Mouse (Mus musculus) heart, embryonic 15.5 days (tissue): Measurements from ENCODE around the gene Sox5. TPM values are rescaled to one million over a fixed set of nuclear protein-coding genes. Genes with fewer than 3 reads are reported as not detected.

Source experiments
- ATAC-seq: fragments of 200-750 bp; cut with Nextera tagmentation; replicated peaks from 2 replicates; pipeline ENCODE4 v1.8.0; 2017; ENCODE audit warnings: low read depth, moderate TSS enrichment; ENCODE audit not compliant: insufficient number of reproducible peaks, insufficient read depth, low FRiP score
- H3K27ac ChIP-seq: fragments of 300-500 bp; sonication (generic); 2 replicates; pipeline ENCODE4 v1.5.1; 2015; ENCODE audit warnings: mild to moderate bottlenecking, inconsistent platforms
- H3K27me3 ChIP-seq: fragments of 300-500 bp; sonication (generic); 2 replicates; pipeline ENCODE4 v1.6.1; 2015; ENCODE audit warnings: inconsistent platforms
- H3K36me3 ChIP-seq: fragments of 300-500 bp; sonication (generic); 2 replicates; pipeline ENCODE4 v1.6.1; 2015; ENCODE audit warnings: mild to moderate bottlenecking, inconsistent platforms
- H3K4me1 ChIP-seq: fragments of 300-500 bp; sonication (generic); replicated peaks from 2 replicates; pipeline ENCODE4 v1.6.1; 2015; ENCODE audit warnings: inconsistent platforms
- H3K4me2 ChIP-seq: fragments of 300-500 bp; sonication (generic); 2 replicates; pipeline ENCODE4 v1.6.1; 2015; ENCODE audit warnings: inconsistent platforms, mild to moderate bottlenecking, moderate library complexity
- H3K4me3 ChIP-seq: fragments of 300-500 bp; sonication (generic); 2 replicates; pipeline ENCODE4 v1.5.1; 2015; ENCODE audit warnings: mild to moderate bottlenecking, inconsistent platforms
- H3K9ac ChIP-seq: fragments of 300-500 bp; sonication (generic); 2 replicates; pipeline ENCODE4 v1.6.1; 2015; ENCODE audit warnings: mild to moderate bottlenecking, inconsistent platforms
- H3K9me3 ChIP-seq: fragments of 300-500 bp; sonication (generic); replicated peaks from 2 replicates; pipeline ENCODE4 v1.6.1; 2016; ENCODE audit warnings: inconsistent platforms
- WGBS: fragments of 180-500 bp; shearing (Covaris S2); methylation state at CpG from one replicate; pipeline ENCODE4 v1.1.7; 2015; ENCODE audit warnings: mixed read lengths; 5-methylcytosine and 5-hydroxymethylcytosine counted together
- polyA plus RNA-seq: library from polyadenylated mRNA; unstranded; fragments of >200 nt; fragmentation: Nextera tagmentation; extraction: Ambion mirVana; gene quantifications from 2 replicates; pipeline ENCODE4 v1.2.1, GENCODE M21; 2015

Sox5 gene
- polyA plus RNA-seq, 1 experiment from 2014 or later: 8.9 TPM

DNA sequence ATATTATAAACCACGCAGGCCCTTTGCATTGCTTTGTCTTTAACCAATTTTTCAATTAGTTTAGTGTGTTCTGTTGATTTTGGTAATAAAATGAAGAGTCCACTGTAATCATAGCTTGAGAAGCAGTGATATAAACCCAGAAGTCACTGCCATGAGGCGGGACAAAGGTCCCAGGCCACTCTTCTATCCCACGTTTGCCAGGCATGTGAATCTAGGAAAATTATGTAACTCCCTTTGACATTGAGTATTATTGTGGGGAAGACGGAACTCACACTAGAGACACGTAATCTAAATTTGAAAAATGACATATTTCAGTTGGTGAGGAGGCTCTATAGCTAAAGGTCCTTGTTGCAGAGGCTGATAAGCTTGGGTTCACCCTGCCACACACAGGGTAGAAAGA is 711.3 kb downstream of the Sox5 start:
- 80% methylated on average over 5 of the region's 5 CpGs for WGBS
- H3K4me1 ChIP-seq: no peaks in the 10 kb centered on the region

DNA sequence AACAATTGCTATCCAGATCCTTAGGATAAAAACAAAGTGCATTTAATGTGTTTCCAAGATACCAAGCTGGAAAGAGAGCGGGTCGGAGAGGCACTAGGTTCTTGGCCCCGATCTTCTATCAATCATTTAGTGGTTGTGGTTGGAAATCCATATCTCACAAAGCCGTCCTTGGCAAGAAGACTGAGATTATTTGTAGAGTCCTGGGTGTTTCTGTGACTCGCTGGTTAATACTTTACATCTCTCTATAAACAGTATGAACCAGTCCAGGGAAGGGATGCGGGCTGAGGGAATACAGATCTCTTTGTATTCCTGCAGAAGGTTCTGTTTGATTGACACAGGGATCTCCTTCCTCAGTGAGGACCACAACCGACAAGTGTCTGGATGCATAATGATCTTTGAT is 714.3 kb downstream of the Sox5 start:
- Histone ChIP-seq H3K27ac (no peak overlapping the region), H3K36me3 (no peaks in the 10 kb centered on the region), H3K27me3 (no peaks in the 10 kb centered on the region), H3K4me2 (no peak overlapping the region), H3K9me3 (no peaks in the 10 kb centered on the region), H3K4me3 (no peak overlapping the region), H3K4me1 (no peaks in the 10 kb centered on the region), H3K9ac (no peak overlapping the region)
- WGBS: 74% methylated on average over 7 of the region's 7 CpGs
- no peak for ATAC-seq

More for the DNA sequence above, 711.3 kb downstream of the Sox5 start:
- Histone ChIP-seq H3K27ac (no peak overlapping the region), H3K4me2 (no peak overlapping the region), H3K4me3 (no peak overlapping the region), H3K9me3 (no peaks in the 10 kb centered on the region), H3K36me3 (no peaks in the 10 kb centered on the region), H3K27me3 (no peaks in the 10 kb centered on the region), H3K9ac (no peak overlapping the region)
- ATAC-seq: no peak

DNA sequence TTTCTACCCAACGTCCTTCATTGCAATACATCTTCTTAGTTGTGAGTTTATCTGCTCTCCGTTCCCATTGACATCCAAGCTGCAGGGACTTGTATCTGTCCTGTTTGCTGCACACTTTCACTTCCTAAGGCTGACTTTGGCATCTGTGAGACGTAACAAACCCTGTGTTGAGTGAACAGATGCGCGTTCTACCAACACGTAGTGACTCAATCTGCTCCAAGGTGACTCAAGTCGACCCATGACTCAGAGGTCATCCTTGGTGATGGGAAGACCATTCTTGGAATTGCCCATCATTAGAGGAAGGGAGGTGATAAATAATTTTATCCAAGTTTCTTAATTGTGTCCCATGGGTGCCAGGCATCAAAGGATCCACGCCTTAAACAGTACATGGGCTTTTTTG is 719.3 kb downstream of the Sox5 start:
- ATAC-seq: no peak
- no peaks in the 10 kb centered on the region for H3K4me1 ChIP-seq
- no peak overlapping the region for H3K27ac ChIP-seq
- no peak overlapping the region for H3K4me2 ChIP-seq
- no peaks in the 10 kb centered on the region for H3K27me3 ChIP-seq
- H3K9ac ChIP-seq: no peak overlapping the region
- H3K9me3 ChIP-seq: no peaks in the 10 kb centered on the region
- no peaks in the 10 kb centered on the region for H3K36me3 ChIP-seq
- H3K4me3 ChIP-seq: no peak overlapping the region
- WGBS: 82% methylated on average over 8 of the region's 8 CpGs

DNA sequence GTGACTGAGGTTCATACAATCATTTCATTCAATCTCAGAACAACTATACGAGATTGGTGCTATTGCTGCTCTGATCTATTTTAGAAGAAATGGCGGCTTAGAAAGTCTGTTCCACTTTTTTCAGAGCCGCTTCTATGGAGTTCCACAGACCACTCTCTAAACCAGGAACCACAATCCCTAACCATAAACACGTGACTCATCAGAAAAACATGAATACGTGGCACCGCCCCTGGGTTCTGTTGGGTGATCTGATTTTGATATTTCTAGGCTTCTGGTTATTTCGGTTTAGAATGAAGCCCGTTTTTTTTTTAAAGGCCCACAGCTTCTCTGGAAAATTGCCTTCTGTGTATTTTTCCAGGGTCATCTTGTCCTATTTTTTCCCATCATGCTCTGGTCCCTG is 720.0 kb downstream of the Sox5 start:
- no peak for ATAC-seq
- 87% methylated on average over 8 of the region's 8 CpGs for WGBS
- peaks cover 2% of the 10 kb centered on the region; the same call in 1 of the 2 replicates for H3K4me1 ChIP-seq
- H3K4me2 ChIP-seq: no peak overlapping the region
- no peak overlapping the region for H3K9ac ChIP-seq
- H3K27me3 ChIP-seq: no peaks in the 10 kb centered on the region
- H3K27ac ChIP-seq: no peak overlapping the region
- H3K36me3 ChIP-seq: no peaks in the 10 kb centered on the region
- H3K4me3 ChIP-seq: no peak overlapping the region
- H3K9me3 ChIP-seq: no peaks in the 10 kb centered on the region

DNA sequence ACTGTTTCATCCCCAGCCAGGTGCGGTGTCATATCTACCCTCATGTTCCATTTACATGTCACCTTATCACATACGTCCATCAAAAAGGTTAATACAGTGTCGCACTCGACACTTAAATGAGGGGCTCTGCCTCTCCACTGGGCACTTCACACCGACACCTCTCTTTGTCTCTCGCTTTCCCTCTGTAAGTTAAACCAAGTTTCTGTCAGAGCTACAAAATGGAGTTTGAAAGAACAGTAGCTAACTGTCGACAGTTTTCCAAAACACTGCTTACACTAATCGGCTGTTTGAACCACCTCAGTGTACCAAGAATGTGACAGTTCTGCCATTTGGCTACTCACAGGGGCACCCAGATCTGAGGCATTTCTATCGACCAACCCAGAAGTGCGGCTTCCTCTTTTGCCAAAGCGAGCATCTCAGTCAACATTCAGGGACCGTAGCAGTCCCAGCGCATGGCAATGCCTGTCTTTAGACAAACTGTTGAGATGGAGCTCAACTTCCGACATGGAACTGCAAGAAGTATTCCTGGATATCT is 724.6 kb downstream of the Sox5 start:
- H3K27me3 ChIP-seq: no peaks in the 10 kb centered on the region
- WGBS: 63% methylated on average over 14 of the region's 14 CpGs

DNA sequence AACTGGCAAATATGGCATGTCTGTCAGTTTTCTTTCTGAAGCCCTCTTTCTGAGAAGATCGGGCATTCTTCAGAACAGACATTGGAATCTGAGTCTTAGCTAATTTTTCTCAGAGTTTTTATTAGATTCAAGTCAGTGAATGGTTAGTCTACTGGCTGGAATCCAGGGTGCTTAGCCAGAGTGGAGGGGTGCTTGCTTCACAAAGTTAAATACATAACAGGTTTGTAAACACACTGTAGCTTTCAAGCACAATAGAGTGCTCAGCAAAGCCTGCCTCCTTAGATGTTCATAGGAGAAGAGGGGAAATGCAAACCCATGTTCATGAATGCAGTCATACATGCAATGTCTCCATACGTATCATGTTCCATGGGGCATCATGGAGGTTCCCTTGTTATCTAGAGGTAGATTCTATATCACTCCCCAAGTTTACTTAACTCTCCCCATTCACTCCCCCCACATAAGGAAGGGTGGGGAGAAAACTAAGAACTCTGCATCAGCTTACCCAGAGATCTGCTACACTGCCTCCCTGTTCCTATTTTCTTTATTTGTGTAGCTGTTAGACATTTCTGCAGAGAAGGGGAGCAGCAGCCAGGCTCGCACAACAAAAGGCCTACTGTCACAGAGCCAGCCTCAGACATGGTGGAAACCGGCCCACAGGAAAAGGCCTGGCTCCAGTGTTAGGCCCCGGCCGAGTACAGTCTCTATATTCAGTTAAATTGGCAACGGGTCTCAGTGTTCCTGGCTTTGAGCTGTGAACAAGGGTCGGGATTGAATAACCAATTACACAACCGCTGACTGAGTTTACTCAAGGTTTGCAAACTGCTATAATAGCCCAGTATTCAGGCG is 725.3 kb downstream of the Sox5 start:
- H3K4me2 ChIP-seq: no peak overlapping the region
- peak; percentile 80 for ATAC-seq
- H3K4me1 ChIP-seq: peaks cover 3% of the 10 kb centered on the region
- H3K9ac ChIP-seq: no peak overlapping the region
- H3K4me3 ChIP-seq: no peak overlapping the region
- WGBS: 53% methylated on average over 10 of the region's 10 CpGs
- peak overlapping the region; percentile 69 for H3K27ac ChIP-seq
- no peaks in the 10 kb centered on the region for H3K36me3 ChIP-seq
- H3K9me3 ChIP-seq: no peaks in the 10 kb centered on the region
- no peaks in the 10 kb centered on the region for H3K27me3 ChIP-seq

More for the DNA sequence above, 724.6 kb downstream of the Sox5 start:
- Histone ChIP-seq H3K4me2 (no peak overlapping the region), H3K27ac (peak overlapping the region; percentile 69; the same call in 1 of the 2 replicates), H3K9ac (no peak overlapping the region), H3K36me3 (no peaks in the 10 kb centered on the region), H3K4me3 (no peak overlapping the region), H3K4me1 (peaks cover 3% of the 10 kb centered on the region), H3K9me3 (no peaks in the 10 kb centered on the region)
- no peak for ATAC-seq

DNA sequence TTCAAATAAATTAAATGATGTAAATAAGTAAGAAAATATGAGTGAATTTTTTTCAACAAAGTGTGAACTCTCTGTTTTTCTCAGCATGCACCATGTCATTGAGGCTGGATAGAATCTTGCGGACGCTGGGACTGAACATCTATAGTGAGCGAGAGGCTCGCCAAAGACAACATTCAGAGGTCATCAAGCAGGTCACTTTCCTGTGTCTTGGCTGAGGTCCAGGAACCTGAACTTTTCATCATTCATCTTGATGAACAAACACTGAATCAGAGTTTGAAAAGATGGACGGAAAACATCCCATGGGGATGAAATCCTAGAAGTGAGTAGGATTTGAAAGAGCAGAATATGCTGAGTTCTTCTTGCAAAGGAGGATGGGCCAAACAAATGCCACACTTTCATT is 729.3 kb downstream of the Sox5 start:
- peaks cover 3% of the 10 kb centered on the region for H3K4me1 ChIP-seq
- no peak overlapping the region for H3K9ac ChIP-seq
- WGBS: 60% methylated on average over 5 of the region's 5 CpGs
- H3K27ac ChIP-seq: no peak overlapping the region
- H3K9me3 ChIP-seq: no peaks in the 10 kb centered on the region
- no peak overlapping the region for H3K4me2 ChIP-seq
- no peak for ATAC-seq
- no peak overlapping the region for H3K4me3 ChIP-seq
- H3K27me3 ChIP-seq: no peaks in the 10 kb centered on the region
- no peaks in the 10 kb centered on the region for H3K36me3 ChIP-seq

DNA sequence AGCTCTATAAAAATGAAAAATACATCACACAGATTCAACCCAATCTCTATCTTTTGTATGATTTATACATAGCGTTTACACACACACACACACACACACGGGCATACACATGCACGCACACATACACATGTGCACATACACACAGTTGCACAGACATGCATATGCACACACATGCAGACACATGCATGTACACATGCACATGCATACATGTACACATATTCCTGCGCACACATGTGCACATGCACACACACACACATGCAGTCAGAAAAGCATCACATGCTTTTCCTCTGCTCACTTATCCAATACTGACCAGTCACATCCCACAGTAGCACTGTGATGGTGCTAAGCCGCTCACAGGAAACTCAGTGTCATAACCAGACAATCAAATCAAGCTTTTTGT is 730.5 kb downstream of the Sox5 start:
- Histone ChIP-seq H3K27ac (no peak overlapping the region), H3K36me3 (no peaks in the 10 kb centered on the region), H3K27me3 (no peaks in the 10 kb centered on the region), H3K4me3 (no peak overlapping the region), H3K9ac (no peak overlapping the region), H3K4me2 (no peak overlapping the region), H3K4me1 (no peaks in the 10 kb centered on the region; the same call in none of the 2 replicates), H3K9me3 (no peaks in the 10 kb centered on the region)
- ATAC-seq: no peak
- WGBS: 91% methylated on average over 5 of the region's 5 CpGs

DNA sequence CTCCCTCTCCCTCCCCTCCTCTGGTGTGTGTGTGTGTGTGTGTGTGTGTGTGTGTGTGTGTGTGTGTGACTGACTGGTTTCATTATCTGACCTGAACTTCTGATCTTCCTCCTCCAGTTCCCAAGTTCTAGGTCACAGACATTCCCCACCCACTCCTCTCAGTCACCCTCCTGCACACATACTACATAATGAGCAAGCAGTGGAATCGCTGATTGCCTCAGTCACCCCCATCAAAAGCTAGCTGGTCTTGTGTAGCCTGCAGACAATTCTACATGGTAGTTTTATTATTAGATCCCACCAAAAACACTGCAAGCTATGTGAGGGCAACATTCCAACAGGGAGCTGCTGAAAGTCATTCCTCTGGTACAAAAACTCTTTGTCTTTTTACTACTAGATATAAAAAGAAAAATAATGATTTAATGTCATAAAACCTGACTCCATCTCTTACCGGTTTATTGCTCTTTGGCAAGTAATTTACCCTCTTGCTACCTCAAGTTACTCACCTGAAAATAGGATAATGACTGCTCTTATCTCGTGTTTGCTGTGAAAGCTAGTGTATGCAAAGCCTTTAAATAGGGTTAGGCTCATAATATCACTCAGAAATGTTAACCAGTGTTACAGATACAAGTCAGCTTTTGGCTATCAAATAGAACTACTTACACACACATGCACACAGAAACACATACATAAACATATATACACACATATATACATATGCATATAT is 733.4 kb downstream of the Sox5 start:
- Histone ChIP-seq H3K9me3 (no peaks in the 10 kb centered on the region), H3K27me3 (no peaks in the 10 kb centered on the region), H3K36me3 (no peaks in the 10 kb centered on the region), H3K4me2 (no peak overlapping the region), H3K4me3 (no peak overlapping the region), H3K27ac (no peak overlapping the region), H3K4me1 (peaks cover 4% of the 10 kb centered on the region; the same call in 1 of the 2 replicates), H3K9ac (no peak overlapping the region)
- 58% methylated on average over 3 of the region's 3 CpGs for WGBS
- no peak for ATAC-seq

DNA sequence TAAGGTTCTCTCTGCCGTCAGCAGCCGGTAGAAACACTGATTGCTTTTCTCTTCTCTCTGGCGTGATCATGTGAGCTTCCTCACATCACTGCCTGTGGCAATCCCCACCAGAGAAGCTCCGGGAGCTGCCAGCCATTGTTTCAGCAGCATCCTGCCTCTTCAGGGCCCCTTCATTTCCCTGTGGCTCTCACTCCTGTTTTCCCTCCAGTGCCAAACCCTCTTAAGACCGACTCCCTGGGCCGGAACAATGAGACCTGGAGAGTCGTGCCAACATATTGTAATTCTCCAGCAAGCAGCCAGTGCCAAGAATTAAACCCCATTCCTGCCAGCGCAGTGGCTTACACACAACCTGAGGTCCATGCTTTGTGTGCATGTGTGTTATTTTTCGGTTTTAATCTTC is 736.3 kb downstream of the Sox5 start:
- Histone ChIP-seq H3K9me3 (no peaks in the 10 kb centered on the region), H3K4me3 (no peak overlapping the region), H3K27ac (peak overlapping the region; percentile 36; the same call in 1 of the 2 replicates), H3K4me1 (peaks cover 8% of the 10 kb centered on the region), H3K9ac (no peak overlapping the region), H3K27me3 (no peaks in the 10 kb centered on the region), H3K36me3 (no peaks in the 10 kb centered on the region), H3K4me2 (no peak overlapping the region)
- no peak for ATAC-seq
- WGBS: 47% methylated on average over 9 of the region's 9 CpGs

DNA sequence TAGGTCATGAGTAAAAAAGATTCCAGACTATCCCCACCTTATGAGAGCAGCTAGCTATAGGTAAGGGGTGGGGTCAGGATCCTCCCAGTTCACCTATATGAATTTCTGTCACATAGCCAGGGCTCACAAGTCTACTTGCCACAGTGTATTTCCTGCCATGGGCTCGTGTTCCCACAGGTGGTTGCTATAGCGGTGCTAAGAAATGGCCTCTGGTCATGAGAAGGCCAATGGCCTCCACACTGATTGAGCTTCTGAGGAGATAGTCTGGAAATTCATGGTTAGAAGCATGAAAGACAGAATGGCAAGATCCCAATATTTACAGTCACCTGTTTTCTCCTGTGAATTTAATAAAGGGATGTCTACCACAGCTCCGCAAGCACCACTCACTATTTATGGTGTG is 737.4 kb downstream of the Sox5 start:
- Histone ChIP-seq H3K27me3 (no peaks in the 10 kb centered on the region), H3K9me3 (no peaks in the 10 kb centered on the region), H3K4me3 (no peak overlapping the region), H3K4me2 (no peak overlapping the region), H3K9ac (no peak overlapping the region), H3K27ac (no peak overlapping the region), H3K4me1 (peaks cover 8% of the 10 kb centered on the region), H3K36me3 (no peaks in the 10 kb centered on the region)
- 89% methylated on average over 3 of the region's 3 CpGs for WGBS
- no peak for ATAC-seq
